Mouse (Mus musculus): ENCODE data around the gene Foxp1. TPM values are rescaled to one million over a fixed set of nuclear protein-coding genes. Genes with fewer than 3 reads are reported as not detected.

Foxp1 gene
- polyA plus RNA-seq, 1 experiment from 2014 or later = 77.4 TPM

DNA sequence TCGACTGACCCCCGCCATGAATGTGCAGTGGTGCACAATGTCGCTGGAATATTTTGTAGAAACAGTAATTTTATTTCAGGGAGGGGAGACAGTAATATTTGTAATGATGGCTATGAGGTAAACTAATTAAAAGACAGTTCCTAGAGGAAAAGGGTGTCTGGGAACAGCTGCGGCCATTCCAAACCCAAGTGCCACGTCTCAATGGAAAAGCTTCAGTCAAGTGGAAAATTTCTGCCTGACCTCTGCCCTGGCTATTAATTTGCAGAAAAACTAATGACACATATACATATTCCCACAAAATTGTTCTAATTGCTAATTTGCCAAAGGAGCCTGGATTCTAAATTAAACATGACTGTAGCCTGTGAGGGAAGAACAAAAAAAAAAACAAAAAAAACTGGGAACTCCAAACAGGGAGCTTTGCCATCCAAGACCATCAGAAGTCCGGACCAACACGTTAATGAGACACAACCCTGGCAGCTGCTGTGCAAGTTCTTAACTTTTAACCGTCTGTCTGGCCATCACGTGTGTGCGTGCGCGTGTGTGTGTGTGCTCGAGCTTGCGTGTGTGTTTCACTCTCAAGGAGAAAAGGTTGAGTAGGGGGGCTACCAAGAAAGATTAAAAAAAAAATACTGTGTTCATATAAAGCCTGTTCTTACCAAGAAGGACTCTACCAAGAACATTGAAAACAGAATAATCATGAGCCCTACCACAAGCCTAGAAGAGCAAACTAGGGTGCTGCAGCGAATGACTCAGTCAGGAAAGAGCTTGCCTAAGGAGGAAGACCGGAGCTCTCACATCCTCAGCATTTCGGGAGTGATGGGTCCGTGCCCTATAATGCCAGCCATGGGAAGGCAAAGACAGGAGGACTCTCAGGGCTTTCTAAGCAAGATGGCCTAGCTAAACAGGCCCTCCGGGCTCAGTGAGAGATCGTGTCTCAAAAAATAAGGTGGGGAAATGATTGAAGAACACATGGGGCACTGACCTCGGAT lies 574.1 kb downstream of the Foxp1 start:
- no peak overlapping the region for H3K4me3 ChIP-seq (replicated peaks)
- WGBS = 75% methylated on average over 21 of the region's 21 CpGs
- peaks cover 18% of the 10 kb centered on the region for H3K36me3 ChIP-seq
- no peak overlapping the region for H3K27ac ChIP-seq
- ATAC-seq (ENCODE audit: insufficient number of reproducible peaks, insufficient read depth, low FRiP score, low TSS enrichment, low read depth) = no peak
- no peak overlapping the region for H3K9ac ChIP-seq (replicated peaks)
- peaks cover 33% of the 10 kb centered on the region for H3K4me1 ChIP-seq (replicated peaks)
- H3K4me2 ChIP-seq = no peak overlapping the region
- no peaks in the 10 kb centered on the region for H3K9me3 ChIP-seq
- H3K27me3 ChIP-seq = no peaks in the 10 kb centered on the region

DNA sequence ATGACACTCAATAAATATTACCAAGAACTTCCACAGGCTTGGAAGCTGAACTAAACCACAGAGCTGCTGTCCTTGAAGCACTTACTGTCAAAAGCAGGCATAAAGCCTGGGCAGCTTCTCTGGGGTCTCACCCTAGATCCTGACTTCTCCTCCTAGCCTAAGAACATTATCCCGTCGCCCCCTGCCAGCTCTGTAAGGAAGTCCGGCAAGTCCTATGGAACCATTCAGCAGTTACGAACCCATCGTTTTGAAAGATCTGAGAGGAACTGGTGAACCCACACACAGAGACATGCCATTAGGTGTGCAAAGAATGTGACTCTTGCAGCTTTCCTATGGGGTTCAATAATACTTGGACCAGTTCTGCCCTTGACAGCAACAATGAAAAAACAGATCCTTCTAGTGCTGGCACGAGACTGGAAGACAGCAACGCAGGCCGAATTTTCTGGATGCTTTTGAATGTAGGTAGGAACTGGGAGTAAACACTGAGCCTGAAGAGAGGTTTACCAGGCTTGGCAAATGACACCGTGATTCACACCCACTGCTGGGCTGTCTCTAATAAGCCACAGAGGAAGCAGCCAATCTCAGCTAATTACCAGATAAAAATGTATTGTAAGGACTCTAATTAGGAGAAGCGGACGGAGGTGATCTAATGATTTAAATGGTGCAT lies 574.9 kb downstream of the Foxp1 start:
- H3K4me1 ChIP-seq (replicated peaks) = peaks cover 33% of the 10 kb centered on the region
- no peaks in the 10 kb centered on the region for H3K9me3 ChIP-seq
- no peak overlapping the region for H3K27ac ChIP-seq
- no peaks in the 10 kb centered on the region for H3K27me3 ChIP-seq
- no peak overlapping the region for H3K4me3 ChIP-seq (replicated peaks)
- peaks cover 12% of the 10 kb centered on the region for H3K36me3 ChIP-seq
- no peak for ATAC-seq (ENCODE audit: insufficient number of reproducible peaks, insufficient read depth, low FRiP score, low TSS enrichment, low read depth)
- H3K9ac ChIP-seq (replicated peaks) = no peak overlapping the region
- WGBS = 54% methylated on average over 11 of the region's 11 CpGs
- no peak overlapping the region for H3K4me2 ChIP-seq

DNA sequence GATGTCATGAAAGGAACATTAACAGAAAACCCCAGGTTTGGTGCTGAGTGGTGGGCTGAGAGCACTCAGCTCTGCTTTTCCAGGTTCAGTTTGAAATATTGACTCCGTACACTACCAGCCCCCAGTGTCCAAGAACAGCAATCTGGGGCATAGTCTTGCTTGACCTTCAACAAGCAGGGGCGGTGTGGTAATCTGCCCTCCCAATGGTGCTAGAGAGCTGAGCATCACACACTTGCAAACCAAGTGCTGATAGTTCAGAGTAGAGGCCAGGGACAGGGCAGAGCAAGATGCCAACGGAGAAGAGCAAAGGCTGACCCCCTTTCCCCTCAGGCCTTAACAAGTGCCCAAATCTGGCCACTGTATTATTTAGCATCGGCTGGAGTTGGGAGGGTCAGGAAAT lies 575.8 kb downstream of the Foxp1 start:
- no peak overlapping the region for H3K4me2 ChIP-seq
- no peak overlapping the region for H3K9ac ChIP-seq (replicated peaks)
- H3K9me3 ChIP-seq = no peaks in the 10 kb centered on the region
- H3K36me3 ChIP-seq = peaks cover 15% of the 10 kb centered on the region
- 89% methylated on average over 4 of the region's 4 CpGs for WGBS
- no peaks in the 10 kb centered on the region for H3K27me3 ChIP-seq
- H3K4me1 ChIP-seq (replicated peaks) = peaks cover 33% of the 10 kb centered on the region
- no peak overlapping the region for H3K4me3 ChIP-seq (replicated peaks)
- ATAC-seq (ENCODE audit: insufficient number of reproducible peaks, insufficient read depth, low FRiP score, low TSS enrichment, low read depth) = no peak
- no peak overlapping the region for H3K27ac ChIP-seq

DNA sequence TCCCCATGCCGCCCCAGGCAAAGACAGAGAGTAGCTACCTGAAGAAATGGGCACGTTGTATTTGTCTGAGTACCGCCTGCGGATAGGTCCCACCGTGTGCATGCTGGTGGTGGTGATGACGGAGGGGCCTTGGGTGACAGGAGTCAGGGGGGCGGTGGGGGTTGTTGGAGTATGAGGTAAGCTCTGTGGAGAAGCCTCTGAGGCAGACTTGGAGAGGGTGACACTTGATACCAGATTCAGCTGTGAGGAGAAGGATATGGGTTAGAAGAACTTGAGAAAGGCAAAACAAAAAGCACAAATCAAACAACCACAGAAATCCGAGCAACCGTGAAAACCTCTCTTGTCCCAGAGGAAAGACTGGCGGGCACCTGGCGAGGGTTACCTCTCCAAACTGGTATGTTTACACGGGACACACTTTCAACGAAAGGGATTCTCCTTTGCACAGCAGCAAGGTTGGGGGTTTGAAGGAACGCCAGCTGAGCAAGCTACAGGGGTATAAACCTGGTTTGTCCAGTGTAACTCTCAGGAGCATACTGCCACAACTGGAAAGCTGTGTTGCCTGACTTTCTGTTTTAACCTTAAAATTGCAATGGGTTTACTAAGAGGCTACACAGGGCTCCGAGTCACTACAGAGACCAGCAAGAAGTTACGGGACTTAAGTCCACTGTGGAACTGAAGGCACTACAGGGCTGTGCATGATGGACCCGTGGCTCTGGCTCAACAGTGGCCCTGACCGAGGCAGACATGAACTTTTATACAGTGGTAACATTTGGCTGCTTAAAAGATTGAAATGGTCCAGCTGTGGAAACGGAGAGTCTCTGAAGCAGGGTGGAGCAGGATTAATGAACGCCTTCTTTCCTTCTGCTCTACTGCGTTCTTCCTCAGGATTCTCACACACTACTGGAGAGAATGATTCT lies 576.8 kb downstream of the Foxp1 start:
- Histone ChIP-seq H3K9me3 (no peaks in the 10 kb centered on the region), H3K27me3 (no peaks in the 10 kb centered on the region), H3K4me3 (replicated peaks) (no peak overlapping the region), H3K4me1 (replicated peaks) (peaks cover 26% of the 10 kb centered on the region), H3K27ac (peak overlapping the region; percentile 29; the same call in 1 of the 2 replicates), H3K4me2 (no peak overlapping the region), H3K9ac (replicated peaks) (no peak overlapping the region), H3K36me3 (peaks cover 22% of the 10 kb centered on the region)
- 83% methylated on average over 21 of the region's 21 CpGs for WGBS
- ATAC-seq (ENCODE audit: insufficient number of reproducible peaks, insufficient read depth, low FRiP score, low TSS enrichment, low read depth) = no peak

DNA sequence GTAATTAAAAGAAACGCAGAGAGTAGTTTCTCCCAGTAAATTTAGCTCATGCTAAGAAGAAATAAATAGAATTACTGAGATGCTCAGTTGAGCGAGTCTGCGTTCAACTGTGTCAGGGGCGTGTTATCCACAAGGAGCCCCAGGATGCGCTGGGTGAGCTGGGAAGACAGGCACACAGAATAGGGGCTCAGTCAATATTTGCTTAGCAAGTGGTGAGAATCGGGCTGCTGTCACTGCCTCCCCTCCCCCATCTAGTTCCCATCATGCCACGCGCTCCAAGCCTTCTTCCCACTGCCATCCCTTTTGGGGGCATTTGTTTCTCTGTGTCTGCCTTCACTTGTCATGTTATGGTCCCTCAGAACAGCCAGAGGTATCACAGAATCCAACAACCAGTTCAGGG lies 584.2 kb downstream of the Foxp1 start:
- Histone ChIP-seq H3K4me1 (replicated peaks) (peaks cover 32% of the 10 kb centered on the region), H3K27ac (no peak overlapping the region), H3K4me2 (no peak overlapping the region), H3K27me3 (peaks cover 6% of the 10 kb centered on the region; the same call in 1 of the 2 replicates), H3K4me3 (replicated peaks) (no peak overlapping the region), H3K9ac (replicated peaks) (no peak overlapping the region), H3K36me3 (peaks cover 48% of the 10 kb centered on the region), H3K9me3 (no peaks in the 10 kb centered on the region)
- ATAC-seq (ENCODE audit: insufficient number of reproducible peaks, insufficient read depth, low FRiP score, low TSS enrichment, low read depth) = no peak
- 82% methylated on average over 8 of the region's 8 CpGs for WGBS

DNA sequence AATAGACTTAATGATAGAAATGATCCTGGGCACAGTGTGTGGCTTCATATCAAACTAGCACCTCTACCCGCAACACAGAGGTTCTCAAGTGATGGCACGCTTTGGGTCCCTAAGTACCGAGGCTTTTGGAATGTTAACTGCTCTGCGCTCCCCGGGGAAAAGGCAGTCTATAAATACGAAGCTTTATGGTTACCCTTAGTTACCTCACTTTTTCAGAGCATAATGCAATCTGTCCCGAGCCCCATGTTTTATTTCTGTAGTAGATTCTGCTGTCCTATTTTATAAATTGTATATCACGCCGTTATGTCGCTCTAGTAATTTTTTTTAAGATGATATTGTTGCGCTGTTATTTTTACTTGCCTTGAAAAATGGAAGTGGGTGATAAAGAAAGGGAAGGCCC lies 585.0 kb downstream of the Foxp1 start:
- Histone ChIP-seq H3K4me1 (replicated peaks) (peaks cover 40% of the 10 kb centered on the region), H3K27ac (no peak overlapping the region), H3K9me3 (no peaks in the 10 kb centered on the region), H3K9ac (replicated peaks) (no peak overlapping the region), H3K27me3 (peaks cover 6% of the 10 kb centered on the region; the same call in 1 of the 2 replicates), H3K4me2 (no peak overlapping the region), H3K4me3 (replicated peaks) (no peak overlapping the region), H3K36me3 (peaks cover 45% of the 10 kb centered on the region)
- no peak for ATAC-seq (ENCODE audit: insufficient number of reproducible peaks, insufficient read depth, low FRiP score, low TSS enrichment, low read depth)
- 75% methylated on average over 11 of the region's 11 CpGs for WGBS

DNA sequence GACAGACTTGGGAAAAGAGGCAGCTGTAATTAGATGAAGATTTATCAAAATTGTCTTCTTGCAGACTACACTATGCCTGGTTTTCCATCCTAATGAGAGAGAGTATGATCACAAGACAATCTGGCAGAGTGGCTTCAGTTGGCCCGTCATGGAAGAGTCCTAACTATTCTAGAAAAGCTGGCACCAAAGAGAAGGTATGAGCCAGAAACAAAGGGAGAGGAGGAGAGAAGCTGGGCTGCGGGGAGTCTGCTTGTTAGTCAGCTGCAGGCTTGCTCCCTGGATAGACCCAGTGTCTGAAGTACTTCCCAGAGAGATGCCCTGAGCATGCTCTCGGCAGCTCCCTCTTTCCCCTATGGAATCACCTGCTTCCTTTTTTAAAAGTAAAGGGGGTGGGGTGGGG lies 586.1 kb downstream of the Foxp1 start:
- Histone ChIP-seq H3K9me3 (no peaks in the 10 kb centered on the region), H3K27me3 (peaks cover 6% of the 10 kb centered on the region; the same call in 1 of the 2 replicates), H3K4me1 (replicated peaks) (peaks cover 45% of the 10 kb centered on the region), H3K36me3 (peaks cover 43% of the 10 kb centered on the region), H3K9ac (replicated peaks) (no peak overlapping the region), H3K27ac (no peak overlapping the region), H3K4me3 (replicated peaks) (no peak overlapping the region), H3K4me2 (no peak overlapping the region)
- WGBS = 85% methylated on average over 3 of the region's 3 CpGs
- no peak for ATAC-seq (ENCODE audit: insufficient number of reproducible peaks, insufficient read depth, low FRiP score, low TSS enrichment, low read depth)

DNA sequence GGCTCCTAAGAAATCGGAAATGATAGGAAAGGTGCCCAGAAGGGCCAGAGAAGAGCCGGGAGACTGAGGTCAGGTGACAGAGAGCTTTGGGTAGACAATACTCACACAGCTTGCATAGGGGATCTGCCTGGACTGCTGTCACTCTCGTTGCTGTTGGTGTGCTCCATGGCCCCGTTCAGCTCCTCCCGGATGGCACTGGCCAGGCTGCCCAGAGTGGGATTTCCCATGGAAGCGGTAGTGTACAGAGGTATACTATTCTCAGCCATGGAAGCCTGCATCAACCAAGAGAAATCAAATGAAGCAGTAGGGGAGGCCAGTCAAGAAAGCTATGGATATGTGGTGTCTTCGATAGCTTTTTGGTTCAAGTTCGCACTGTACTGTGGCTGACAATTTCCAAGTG lies 587.4 kb downstream of the Foxp1 start:
- Histone ChIP-seq H3K4me2 (no peak overlapping the region), H3K9ac (replicated peaks) (no peak overlapping the region), H3K36me3 (peaks cover 40% of the 10 kb centered on the region), H3K27ac (no peak overlapping the region), H3K27me3 (peaks cover 6% of the 10 kb centered on the region; the same call in 1 of the 2 replicates), H3K4me1 (replicated peaks) (peaks cover 45% of the 10 kb centered on the region), H3K9me3 (no peaks in the 10 kb centered on the region), H3K4me3 (replicated peaks) (no peak overlapping the region)
- ATAC-seq (ENCODE audit: insufficient number of reproducible peaks, insufficient read depth, low FRiP score, low TSS enrichment, low read depth) = no peak
- 91% methylated on average over 8 of the region's 8 CpGs for WGBS

DNA sequence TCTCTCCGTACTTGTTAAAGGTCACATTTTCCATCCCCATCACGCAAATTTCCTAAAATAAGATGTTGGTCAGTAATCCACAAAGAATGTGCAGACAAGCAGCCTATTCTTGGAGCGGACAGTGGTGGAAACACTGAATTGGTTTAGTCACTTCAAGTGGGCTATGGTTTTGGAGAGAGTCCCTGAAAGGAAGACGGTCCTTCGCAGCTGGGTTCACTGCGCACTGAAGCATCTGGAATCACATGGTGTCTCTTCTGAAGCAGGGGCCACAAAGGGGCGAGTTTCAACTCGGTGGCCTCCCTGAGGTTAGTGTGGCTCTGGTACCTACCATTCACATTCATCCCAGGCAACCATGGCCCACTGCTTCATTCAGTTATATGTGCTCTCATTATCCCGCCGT lies 588.1 kb downstream of the Foxp1 start:
- no peak overlapping the region for H3K4me2 ChIP-seq
- no peak overlapping the region for H3K4me3 ChIP-seq (replicated peaks)
- peaks cover 43% of the 10 kb centered on the region for H3K4me1 ChIP-seq (replicated peaks)
- H3K27ac ChIP-seq = no peak overlapping the region
- WGBS = 74% methylated on average over 10 of the region's 10 CpGs
- H3K27me3 ChIP-seq = peaks cover 6% of the 10 kb centered on the region; the same call in 1 of the 2 replicates
- no peaks in the 10 kb centered on the region for H3K9me3 ChIP-seq
- no peak for ATAC-seq (ENCODE audit: insufficient number of reproducible peaks, insufficient read depth, low FRiP score, low TSS enrichment, low read depth)
- no peak overlapping the region for H3K9ac ChIP-seq (replicated peaks)
- H3K36me3 ChIP-seq = peaks cover 48% of the 10 kb centered on the region

DNA sequence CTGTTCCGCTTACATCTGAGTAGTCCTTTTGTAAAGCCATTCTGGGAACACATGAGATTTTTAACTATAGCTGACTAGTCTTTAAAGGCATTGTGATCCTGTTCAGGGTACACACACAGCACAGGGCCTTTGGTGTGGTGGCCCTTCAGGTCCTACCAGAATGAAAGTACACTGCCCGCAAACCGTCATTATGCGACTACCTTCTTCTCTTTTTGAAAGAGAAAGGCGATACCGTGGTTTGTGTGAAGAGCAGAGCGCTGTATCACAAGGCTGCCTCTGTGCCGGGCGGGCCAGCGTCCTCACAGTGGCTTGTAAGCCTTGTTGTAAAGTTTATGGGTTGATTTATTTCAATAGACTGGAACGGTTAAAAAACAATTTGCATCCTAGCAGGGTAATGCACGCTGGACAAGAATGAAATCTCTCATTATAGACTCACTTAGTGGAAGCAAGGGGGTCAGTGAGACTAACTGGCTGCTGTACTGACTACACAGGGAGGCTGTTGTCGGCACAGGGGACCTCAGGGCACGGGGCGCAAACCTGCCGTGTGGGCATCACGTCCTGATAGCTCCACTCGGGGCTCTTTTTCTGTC lies 589.3 kb downstream of the Foxp1 start:
- peaks cover 47% of the 10 kb centered on the region for H3K36me3 ChIP-seq

More for the DNA sequence above, 589.3 kb downstream of the Foxp1 start:
- no peaks in the 10 kb centered on the region for H3K9me3 ChIP-seq
- 37% methylated on average over 18 of the region's 18 CpGs for WGBS
- peak overlapping the region; percentile 35 for H3K4me2 ChIP-seq
- peaks cover 6% of the 10 kb centered on the region; the same call in 1 of the 2 replicates for H3K27me3 ChIP-seq
- ATAC-seq (ENCODE audit: insufficient number of reproducible peaks, insufficient read depth, low FRiP score, low TSS enrichment, low read depth) = peak; percentile 49; the same call in 1 of the 2 replicates
- no peak overlapping the region for H3K4me3 ChIP-seq (replicated peaks)
- H3K4me1 ChIP-seq (replicated peaks) = peaks cover 35% of the 10 kb centered on the region
- H3K27ac ChIP-seq = 0 out of 2 replicates have a peak overlapping the region, but pooled peaks have one; percentile 13
- H3K9ac ChIP-seq (replicated peaks) = no peak overlapping the region

All from limb, embryonic 12.5 days (tissue).